Mouse (Mus musculus): ENCODE measurements around the gene Sec14l5. TPM values are rescaled to one million over a fixed set of nuclear protein-coding genes. Genes with fewer than 3 reads are reported as not detected.
A peak's percentile ranks its signal among the peaks of the same experiment; 100 is the strongest.

Gene Sec14l5
- polyA plus RNA-seq (2015; fragmentation: Nextera tagmentation; extraction: Ambion mirVana) = 0.06 and 0.14 TPM in 2 replicates

- H3K9ac ChIP-seq = no peak within 1 kb of the TSS
- 0 out of 2 replicates have a peak, but pooled peaks have one; percentile 12 for ATAC-seq (ENCODE audit: insufficient number of reproducible peaks, insufficient read depth, low FRiP score, low TSS enrichment, low read depth)
- no peaks in the 10 kb centered on the region for H3K9me3 ChIP-seq
Measured at GRCm38 (mm10) chr16:5147037-5147385, at the start of gene Sec14l5. Sec14l5 (plus strand) TSS chr16:5147109.

GRCm38 (mm10) chr16:5101000-5101399, 45.9 kb upstream of the Sec14l5 start:
- no peak overlapping the region for H3K27ac ChIP-seq
- no peaks in the 10 kb centered on the region for H3K4me1 ChIP-seq
- no peak overlapping the region for H3K4me3 ChIP-seq
- no peak overlapping the region for H3K9ac ChIP-seq
- no peaks in the 10 kb centered on the region for H3K9me3 ChIP-seq
- WGBS = 70% methylated on average over 6 of the region's 6 CpGs
- H3K36me3 ChIP-seq = no peaks in the 10 kb centered on the region
- H3K27me3 ChIP-seq = no peaks in the 10 kb centered on the region
- no peak overlapping the region for H3K4me2 ChIP-seq
- no peak for ATAC-seq (ENCODE audit: insufficient number of reproducible peaks, insufficient read depth, low FRiP score, low TSS enrichment, low read depth)

More at GRCm38 (mm10) chr16:5147037-5147385, at the start of gene Sec14l5:
- Histone ChIP-seq H3K27ac (no peak within 1 kb of the TSS), H3K27me3 (peaks cover 39% of the 10 kb centered on the region), H3K4me1 (peaks cover 6% of the 10 kb centered on the region; the same call in 1 of the 2 replicates), H3K4me2 (peak within 1 kb of the TSS; percentile 62), H3K36me3 (no peaks in the 10 kb centered on the region), H3K4me3 (peak within 1 kb of the TSS; percentile 35)
- WGBS = 16% methylated on average over 13 of the region's 13 CpGs

GRCm38 (mm10) chr16:5109877-5110276, 37.0 kb upstream of the Sec14l5 start:
- H3K9ac ChIP-seq = no peak overlapping the region
- no peaks in the 10 kb centered on the region for H3K27me3 ChIP-seq
- no peak overlapping the region for H3K27ac ChIP-seq
- no peak overlapping the region for H3K4me2 ChIP-seq
- H3K4me1 ChIP-seq = peaks cover 26% of the 10 kb centered on the region
- H3K4me3 ChIP-seq = no peak overlapping the region
- no peaks in the 10 kb centered on the region for H3K9me3 ChIP-seq
- no peaks in the 10 kb centered on the region for H3K36me3 ChIP-seq
- WGBS = 62% methylated on average over 7 of the region's 7 CpGs
- ATAC-seq (ENCODE audit: insufficient number of reproducible peaks, insufficient read depth, low FRiP score, low TSS enrichment, low read depth) = no peak

- Histone ChIP-seq H3K4me2 (no peak overlapping the region), H3K27ac (no peak overlapping the region), H3K4me3 (no peak overlapping the region), H3K36me3 (no peaks in the 10 kb centered on the region), H3K9ac (no peak overlapping the region), H3K9me3 (no peaks in the 10 kb centered on the region), H3K27me3 (no peaks in the 10 kb centered on the region), H3K4me1 (peaks cover 26% of the 10 kb centered on the region)
- WGBS = 72% methylated on average over 3 of the region's 3 CpGs
- ATAC-seq (ENCODE audit: insufficient number of reproducible peaks, insufficient read depth, low FRiP score, low TSS enrichment, low read depth) = no peak
Measured at GRCm38 (mm10) chr16:5111021-5111420, 35.9 kb upstream of the Sec14l5 start.

- H3K27me3 ChIP-seq = no peaks in the 10 kb centered on the region
- no peak overlapping the region for H3K4me3 ChIP-seq
- WGBS = 37% methylated on average over 4 of the region's 4 CpGs
- no peaks in the 10 kb centered on the region for H3K9me3 ChIP-seq
- peak overlapping the region; percentile 83 for H3K27ac ChIP-seq
- H3K9ac ChIP-seq = 0 out of 2 replicates have a peak overlapping the region, but pooled peaks have one; percentile 16
- H3K36me3 ChIP-seq = no peaks in the 10 kb centered on the region
- H3K4me2 ChIP-seq = 0 out of 2 replicates have a peak overlapping the region, but pooled peaks have one; percentile 16
- H3K4me1 ChIP-seq = peaks cover 26% of the 10 kb centered on the region
- ATAC-seq (ENCODE audit: insufficient number of reproducible peaks, insufficient read depth, low FRiP score, low TSS enrichment, low read depth) = 0 out of 2 replicates have a peak, but pooled peaks have one; percentile 10
Measured at GRCm38 (mm10) chr16:5113002-5113550, 33.8 kb upstream of the Sec14l5 start.

- Histone ChIP-seq H3K4me1 (peaks cover 26% of the 10 kb centered on the region), H3K9me3 (no peaks in the 10 kb centered on the region), H3K9ac (no peak overlapping the region), H3K27me3 (no peaks in the 10 kb centered on the region), H3K4me2 (no peak overlapping the region), H3K36me3 (no peaks in the 10 kb centered on the region), H3K27ac (peak overlapping the region; percentile 14; the same call in 1 of the 2 replicates), H3K4me3 (no peak overlapping the region)
- no peak for ATAC-seq (ENCODE audit: insufficient number of reproducible peaks, insufficient read depth, low FRiP score, low TSS enrichment, low read depth)
- 75% methylated on average over 2 of the region's 2 CpGs for WGBS
Measured at GRCm38 (mm10) chr16:5113582-5113981, 33.3 kb upstream of the Sec14l5 start.

GRCm38 (mm10) chr16:5119385-5119784, 27.5 kb upstream of the Sec14l5 start:
- no peak for ATAC-seq (ENCODE audit: insufficient number of reproducible peaks, insufficient read depth, low FRiP score, low TSS enrichment, low read depth)
- H3K4me3 ChIP-seq = no peak overlapping the region
- no peaks in the 10 kb centered on the region for H3K36me3 ChIP-seq
- H3K4me2 ChIP-seq = no peak overlapping the region
- H3K9me3 ChIP-seq = no peaks in the 10 kb centered on the region
- peaks cover 27% of the 10 kb centered on the region for H3K27me3 ChIP-seq
- no peak overlapping the region for H3K27ac ChIP-seq
- WGBS = 63% methylated on average over 4 of the region's 4 CpGs
- no peaks in the 10 kb centered on the region for H3K4me1 ChIP-seq
- H3K9ac ChIP-seq = no peak overlapping the region

GRCm38 (mm10) chr16:5119845-5120244, 27.1 kb upstream of the Sec14l5 start:
- H3K4me3 ChIP-seq = no peak overlapping the region
- no peaks in the 10 kb centered on the region for H3K9me3 ChIP-seq
- H3K9ac ChIP-seq = no peak overlapping the region
- H3K4me2 ChIP-seq = no peak overlapping the region
- no peak overlapping the region for H3K27ac ChIP-seq
- H3K4me1 ChIP-seq = no peaks in the 10 kb centered on the region
- WGBS = 73% methylated on average over 4 of the region's 4 CpGs
- H3K36me3 ChIP-seq = no peaks in the 10 kb centered on the region
- peaks cover 27% of the 10 kb centered on the region for H3K27me3 ChIP-seq
- no peak for ATAC-seq (ENCODE audit: insufficient number of reproducible peaks, insufficient read depth, low FRiP score, low TSS enrichment, low read depth)

GRCm38 (mm10) chr16:5123476-5123875, 23.4 kb upstream of the Sec14l5 start:
- no peak for ATAC-seq (ENCODE audit: insufficient number of reproducible peaks, insufficient read depth, low FRiP score, low TSS enrichment, low read depth)
- H3K9ac ChIP-seq = no peak overlapping the region
- H3K4me3 ChIP-seq = no peak overlapping the region
- no peak overlapping the region for H3K4me2 ChIP-seq
- H3K9me3 ChIP-seq = no peaks in the 10 kb centered on the region
- H3K27ac ChIP-seq = no peak overlapping the region
- no peaks in the 10 kb centered on the region for H3K36me3 ChIP-seq
- WGBS = 63% methylated on average over 6 of the region's 6 CpGs
- peaks cover 27% of the 10 kb centered on the region for H3K27me3 ChIP-seq
- no peaks in the 10 kb centered on the region for H3K4me1 ChIP-seq

GRCm38 (mm10) chr16:5130196-5130595, 16.7 kb upstream of the Sec14l5 start:
- H3K4me2 ChIP-seq = no peak overlapping the region
- H3K9me3 ChIP-seq = no peaks in the 10 kb centered on the region
- H3K4me1 ChIP-seq = peaks cover 21% of the 10 kb centered on the region
- H3K9ac ChIP-seq = no peak overlapping the region
- H3K36me3 ChIP-seq = no peaks in the 10 kb centered on the region
- ATAC-seq (ENCODE audit: insufficient number of reproducible peaks, insufficient read depth, low FRiP score, low TSS enrichment, low read depth) = no peak
- WGBS = 56% methylated on average over 2 of the region's 2 CpGs
- H3K27me3 ChIP-seq = peaks cover 59% of the 10 kb centered on the region
- H3K4me3 ChIP-seq = no peak overlapping the region
- H3K27ac ChIP-seq = no peak overlapping the region

GRCm38 (mm10) chr16:5130766-5131165, 16.1 kb upstream of the Sec14l5 start:
- Histone ChIP-seq H3K4me2 (peak overlapping the region; percentile 62), H3K4me3 (peak overlapping the region; percentile 44; the same call in 1 of the 2 replicates), H3K27me3 (peaks cover 59% of the 10 kb centered on the region), H3K9ac (no peak overlapping the region), H3K36me3 (no peaks in the 10 kb centered on the region), H3K4me1 (peaks cover 25% of the 10 kb centered on the region), H3K9me3 (no peaks in the 10 kb centered on the region), H3K27ac (no peak overlapping the region)
- ATAC-seq (ENCODE audit: insufficient number of reproducible peaks, insufficient read depth, low FRiP score, low TSS enrichment, low read depth) = no peak; the same call in 1 of the 2 replicates
- 13% methylated on average over 4 of the region's 4 CpGs for WGBS

- Histone ChIP-seq H3K4me3 (peak overlapping the region; percentile 44), H3K36me3 (no peaks in the 10 kb centered on the region), H3K9ac (peak overlapping the region; percentile 41; the same call in 1 of the 2 replicates), H3K4me2 (peak overlapping the region; percentile 62), H3K4me1 (peaks cover 30% of the 10 kb centered on the region), H3K27me3 (peaks cover 59% of the 10 kb centered on the region), H3K27ac (no peak overlapping the region), H3K9me3 (no peaks in the 10 kb centered on the region)
- 2% methylated on average over 25 of the region's 25 CpGs for WGBS
- ATAC-seq (ENCODE audit: insufficient number of reproducible peaks, insufficient read depth, low FRiP score, low TSS enrichment, low read depth) = no peak
Measured at GRCm38 (mm10) chr16:5131251-5131922, 15.5 kb upstream of the Sec14l5 start.

All from embryonic facial prominence, embryonic 13.5 days (tissue).